Mouse (Mus musculus) CH12.LX (cell line): ENCODE measurements around the gene 4930516K23Rik. TPM values are rescaled to one million over a fixed set of nuclear protein-coding genes. Genes with fewer than 3 reads are reported as not detected.

Experiments
- DNase-seq: peaks from one replicate; pipeline ENCODE4 v3.0.0-alpha.2; 2013; ENCODE audit errors: extremely low read depth
- H3K27ac ChIP-seq: 2 replicates; pipeline ENCODE4 v1.5.1; 2012; ENCODE audit warnings: low read depth, mild to moderate bottlenecking, control low read depth, moderate library complexity; ENCODE audit not compliant: insufficient read depth
- H3K27me3 ChIP-seq: replicated peaks from 2 replicates; pipeline ENCODE3; 2012; ENCODE audit warnings: inconsistent platforms
- H3K36me3 ChIP-seq, 2 experiments: replicated peaks in 1 of 2; 2 replicates each; pipeline versions ENCODE3 to v1.6.1; 2012; ENCODE audit warnings: inconsistent platforms in 1 of 2, low read length in 1 of 2, mild to moderate bottlenecking in 1 of 2, mixed read lengths in 1 of 2, moderate library complexity in 1 of 2; ENCODE audit not compliant: control insufficient read depth in 1 of 2, insufficient read depth in 1 of 2
- H3K4me1 ChIP-seq, 2 experiments: 2 replicates each; pipeline ENCODE4 v1.6.1; 2012; ENCODE audit warnings: inconsistent platforms in 1 of 2, moderate library complexity in 1 of 2; ENCODE audit not compliant: insufficient read depth in 2 of 2, control insufficient read depth in 1 of 2
- H3K4me2 ChIP-seq: 2 replicates; pipeline ENCODE4 v1.6.1; 2012; ENCODE audit warnings: low read depth, mild to moderate bottlenecking, control low read depth; ENCODE audit not compliant: poor library complexity, insufficient read depth, severe bottlenecking
- H3K4me3 ChIP-seq, 3 experiments: fragments of 150-350 bp in 1 of 3; sonication (generic) in 1 of 3; replicated peaks in 1 of 3; 2 replicates each; pipeline versions ENCODE3 to v1.5.1; 2011 to 2012; ENCODE audit warnings: low read depth in 2 of 3, low read length in 2 of 3, mild to moderate bottlenecking in 2 of 3, moderate library complexity in 2 of 3, control low read depth in 1 of 3, improper control_type of control experiment in 1 of 3, inconsistent platforms in 1 of 3, mixed read lengths in 1 of 3; ENCODE audit not compliant: poor library complexity in 1 of 3
- H3K79me2 ChIP-seq: replicated peaks from 2 replicates; pipeline ENCODE4 v1.6.1; 2012; ENCODE audit warnings: mild to moderate bottlenecking, moderate library complexity; ENCODE audit not compliant: control insufficient read depth, poor library complexity, insufficient read depth, severe bottlenecking; ENCODE audit errors: extremely low read depth
- H3K9ac ChIP-seq: 2 replicates; pipeline ENCODE4 v1.6.1; 2012; ENCODE audit warnings: low read depth, mild to moderate bottlenecking, control low read depth, moderate library complexity; ENCODE audit not compliant: insufficient read depth
- H3K9me3 ChIP-seq: replicated peaks from 2 replicates; pipeline ENCODE3; 2012; ENCODE audit warnings: low read length, inconsistent platforms, mixed read lengths
- CHD1 ChIP-seq: IDR thresholded peaks from 2 replicates; pipeline ENCODE4 v1.6.1; 2012; ENCODE audit warnings: low read depth, low read length, improper control_type of control experiment, inconsistent platforms
- CTCF ChIP-seq, 2 experiments: IDR thresholded peaks in 1 of 2; conservative IDR thresholded peaks in 1 of 2; 2 replicates each; pipeline ENCODE4 v1.5.1; 2011 to 2012; ENCODE audit warnings: low read depth in 2 of 2, low read length in 2 of 2, improper control_type of control experiment in 1 of 2, inconsistent platforms in 1 of 2, mild to moderate bottlenecking in 1 of 2, moderate library complexity in 1 of 2
- E2F4 ChIP-seq: IDR thresholded peaks from 2 replicates; pipeline ENCODE4 v1.6.1; 2011; ENCODE audit warnings: low read depth, low read length, improper control_type of control experiment; ENCODE audit not compliant: insufficient replicate concordance
- ETS1 ChIP-seq: conservative IDR thresholded peaks from 2 replicates; pipeline ENCODE4 v1.6.1; 2012; ENCODE audit warnings: low read depth, mild to moderate bottlenecking, inconsistent platforms, low read length, improper control_type of control experiment, moderate library complexity
- GABPA ChIP-seq: IDR thresholded peaks from 2 replicates; pipeline ENCODE4 v1.6.1; 2012; ENCODE audit warnings: low read depth, low read length, improper control_type of control experiment, inconsistent platforms; ENCODE audit not compliant: insufficient replicate concordance
- HCFC1 ChIP-seq: IDR thresholded peaks from 2 replicates; pipeline ENCODE4 v1.6.1; 2012; ENCODE audit warnings: low read depth, mild to moderate bottlenecking, inconsistent platforms, low read length, improper control_type of control experiment
- JUN ChIP-seq: IDR thresholded peaks from 2 replicates; pipeline ENCODE4 v1.6.1; 2011; ENCODE audit warnings: low read depth, mild to moderate bottlenecking, low read length, improper control_type of control experiment, moderate library complexity; ENCODE audit not compliant: insufficient read depth
- JUND ChIP-seq: conservative IDR thresholded peaks from 2 replicates; pipeline ENCODE4 v1.6.1; 2011; ENCODE audit warnings: low read depth, low read length, improper control_type of control experiment
- KAT2A ChIP-seq: IDR thresholded peaks from 2 replicates; pipeline ENCODE4 v1.6.1; 2012; ENCODE audit warnings: low read length, improper control_type of control experiment, inconsistent platforms; ENCODE audit not compliant: insufficient replicate concordance
- MAFK ChIP-seq: IDR thresholded peaks from 2 replicates; pipeline ENCODE4 v1.6.1; 2011; ENCODE audit warnings: low read length, improper control_type of control experiment; ENCODE audit not compliant: insufficient replicate concordance
- MYC ChIP-seq: IDR thresholded peaks from 2 replicates; pipeline ENCODE4 v1.6.1; 2011; ENCODE audit warnings: low read depth, mild to moderate bottlenecking, improper control_type of control experiment, low read length
- NELFE ChIP-seq: IDR thresholded peaks from 2 replicates; pipeline ENCODE4 v1.6.1; 2011; ENCODE audit warnings: low read depth, low read length, improper control_type of control experiment
- POLR2AphosphoS2 ChIP-seq: IDR thresholded peaks from 2 replicates; pipeline ENCODE4 v1.6.1; 2011; ENCODE audit warnings: low read depth, low read length, improper control_type of control experiment
- RAD21 ChIP-seq: IDR thresholded peaks from 2 replicates; pipeline ENCODE4 v1.6.1; 2011; ENCODE audit warnings: low read depth, mild to moderate bottlenecking, low read length, improper control_type of control experiment, moderate library complexity
- TBP ChIP-seq: conservative IDR thresholded peaks from 2 replicates; pipeline ENCODE4 v1.6.1; 2011; ENCODE audit warnings: low read depth, low read length, improper control_type of control experiment
- USF1 ChIP-seq: IDR thresholded peaks from 2 replicates; pipeline ENCODE4 v1.6.1; 2014; ENCODE audit warnings: low read depth, mild to moderate bottlenecking, inconsistent platforms, low read length, improper control_type of control experiment
- ZC3H11A ChIP-seq: IDR thresholded peaks from 2 replicates; pipeline ENCODE4 v1.6.1; 2012; ENCODE audit warnings: low read depth, mild to moderate bottlenecking, inconsistent platforms, low read length, improper control_type of control experiment
- ZKSCAN1 ChIP-seq: IDR thresholded peaks from 2 replicates; pipeline ENCODE4 v1.6.1; 2012; ENCODE audit warnings: low read depth, inconsistent platforms, low read length, improper control_type of control experiment, borderline replicate concordance
- ZMIZ1 ChIP-seq: IDR thresholded peaks from 2 replicates; pipeline ENCODE4 v1.6.1; 2012; ENCODE audit warnings: low read depth, mild to moderate bottlenecking, inconsistent platforms, low read length, improper control_type of control experiment
- ZNF384 ChIP-seq: IDR thresholded peaks from 2 replicates; pipeline ENCODE4 v1.6.1; 2012; ENCODE audit warnings: low read depth, low read length, improper control_type of control experiment, inconsistent platforms
- dilution Hi-C: fragments of 300-500 bp; cut with MboI; formaldehyde crosslinking; loops from 2 replicates; pipeline ENCODE4 v1.14.3; 2020; ENCODE audit warnings: low sequenced_read_pairs; ENCODE audit not compliant: extremely low pct_unique_long_range_greater_than_20kb, extremely low pct_ligation_motif_present
- in situ Hi-C: fragments of 300-500 bp; cut with MboI; formaldehyde crosslinking; loops from 3 replicates; pipeline ENCODE4 v1.14.3; 2019; ENCODE audit warnings: low sequenced_read_pairs, low pct_ligation_motif_present, low pct_unique_long_range_greater_than_20kb, mixed read lengths
- polyA plus RNA-seq: library from polyadenylated mRNA; unstranded; fragments of >175 nt; gene quantifications from 2 replicates; pipeline ENCODE4 v1.2.1, GENCODE M21; 2012; ENCODE audit warnings: low read depth; ENCODE audit not compliant: insufficient read length
- total RNA-seq, 2 experiments: library from RNA; depleted of rRNA; stranded (reverse); fragments of 300-350 nt in 1 of 2; fragments of >200 nt in 1 of 2; gene quantifications; 2 replicates each; pipeline ENCODE4 v1.2.3; 2012 to 2014

4930516K23Rik gene
- total and polyA plus RNA-seq, 3 experiments = 0.04 TPM; not detected in 2

DNA sequence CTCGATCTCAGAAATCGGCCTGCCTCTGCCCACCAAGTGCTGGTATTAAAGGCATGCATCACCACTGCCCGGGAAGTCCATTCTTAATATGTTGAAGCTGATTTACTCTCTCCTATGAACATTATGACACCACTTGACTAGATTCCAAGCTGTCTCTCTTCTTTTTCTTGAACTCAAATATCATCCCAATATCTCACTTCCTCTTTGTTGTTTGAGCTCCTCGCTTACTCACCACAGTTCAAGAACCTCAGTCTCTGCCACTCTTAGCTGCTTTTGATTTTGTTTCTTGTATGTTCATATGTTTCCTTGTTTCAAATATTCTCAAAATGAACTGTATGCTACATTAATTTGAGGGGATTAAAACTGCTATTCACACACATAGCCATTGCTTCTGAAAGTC, 10.5 kb downstream of the 4930516K23Rik start:
- Histone ChIP-seq H3K4me2 (no peak overlapping the region), H3K9me3 (no peaks in the 10 kb centered on the region), H3K36me3 (no peaks in the 10 kb centered on the region), H3K27ac (no peak overlapping the region), H3K27me3 (no peaks in the 10 kb centered on the region), H3K4me3 (no peak overlapping the region), H3K4me1 (no peaks in the 10 kb centered on the region), H3K79me2 (no peaks in the 10 kb centered on the region), H3K9ac (no peak overlapping the region)
- DNase-seq = no peak
- TF ChIP-seq NELFE = no peak
- in situ Hi-C loops = no loop called here
- dilution Hi-C loops = no loop called here

DNA sequence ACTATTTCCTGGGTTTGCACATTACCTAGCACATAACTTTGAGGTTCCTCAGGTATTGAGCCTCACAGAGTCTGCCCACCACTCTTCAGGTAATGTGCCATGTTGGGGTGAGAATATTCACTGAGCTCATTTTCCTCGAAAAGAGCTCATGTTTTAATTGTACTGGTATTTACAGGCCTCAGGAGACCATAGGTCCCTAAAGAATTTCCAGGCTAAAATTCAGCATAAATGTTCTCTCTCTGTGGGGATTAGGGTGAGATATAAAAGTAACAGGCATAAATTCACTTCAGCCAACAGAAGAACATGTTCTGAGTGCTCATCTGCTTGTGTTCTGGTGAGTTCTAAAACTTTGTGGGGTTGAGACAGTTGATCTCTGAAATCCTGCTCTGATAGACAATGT, 26.1 kb downstream of the 4930516K23Rik start, which contains the start of gene Olfr641:
Gene Olfr641 (plus strand): TSS at position 301 of the 400 bp plus-strand sequence.
- DNase-seq = no peak
- Histone ChIP-seq H3K9me3 (no peaks in the 10 kb centered on the region), H3K27me3 (no peaks in the 10 kb centered on the region), H3K79me2 (no peaks in the 10 kb centered on the region), H3K4me2 (no peak within 1 kb of the TSS), H3K27ac (no peak within 1 kb of the TSS), H3K9ac (no peak within 1 kb of the TSS), H3K4me3 (no peak within 1 kb of the TSS), H3K4me1 (no peaks in the 10 kb centered on the region), H3K36me3 (no peaks in the 10 kb centered on the region)
- TF ChIP-seq GABPA = no peak
- no peak for TF ChIP-seq CTCF (conservative IDR thresholded peaks at IDR 0.05 in 1 of 2, IDR thresholded peaks at IDR 0.05 in 1 of 2; ENCODE audit: low read depth in 2 of 2, low read length in 2 of 2)
- no peak for TF ChIP-seq JUN
- no peak for TF ChIP-seq RAD21
- no peak for TF ChIP-seq MAFK
- in situ Hi-C loops = no loop called here
- dilution Hi-C loops = no loop called here

GRCm38 (mm10) chr7:104026978-104027377, 34.3 kb downstream of the 4930516K23Rik start:
- H3K27me3 ChIP-seq = peaks cover 1% of the 10 kb centered on the region
- no peaks in the 10 kb centered on the region for H3K9me3 ChIP-seq
- TF ChIP-seq JUND (no peak), USF1 (no peak), ZNF384 (no peak), POLR2AphosphoS2 (no peak), ETS1 (no peak), ZC3H11A (no peak), CHD1 (no peak), ZKSCAN1 (no peak), ZMIZ1 (no peak), HCFC1 (no peak), TBP (no peak), KAT2A (no peak), JUN (no peak), RAD21 (no peak), E2F4 (no peak), MYC (no peak), CTCF (conservative IDR thresholded peaks at IDR 0.05 in 1 of 2, IDR thresholded peaks at IDR 0.05 in 1 of 2; ENCODE audit: low read depth in 2 of 2, low read length in 2 of 2) (no peak), MAFK (no peak)
- no peaks in the 10 kb centered on the region for H3K4me1 ChIP-seq
- no peak overlapping the region for H3K27ac ChIP-seq
- in situ Hi-C loops = no loop called here
- H3K4me2 ChIP-seq = no peak overlapping the region
- H3K4me3 ChIP-seq = no peak overlapping the region
- H3K9ac ChIP-seq = no peak overlapping the region
- dilution Hi-C loops = no loop called here
- H3K79me2 ChIP-seq = no peaks in the 10 kb centered on the region
- no peaks in the 10 kb centered on the region for H3K36me3 ChIP-seq
- DNase-seq = no peak
